In genomic region chr2:122302574-122303241, GRCm38 (mm10) we compare ENCODE assay signal across 8 mouse cellular contexts. TPM values are rescaled to one million over a fixed set of nuclear protein-coding genes. Genes with fewer than 3 reads are reported as not detected.
A peak's percentile ranks its signal among the peaks of the same experiment; 100 is the strongest.
DNase-seq lines count a peak whose midpoint lies in the region; ATAC-seq lines count a peak whose summit lies in the region.

No protein-coding gene starts in this region.

- peak; percentile 49 for DNase-seq in gastrocnemius, adult 18-20 months (ENCODE audit: low spot score)
- DNase-seq in gastrocnemius, postnatal 25 days = no peak
- peak; percentile 54 to 71 for DNase-seq in cerebellum, postnatal 4 days (ENCODE audit: low spot score in 2 of 2)
- peak; percentile 52 to 55 for DNase-seq in heart, postnatal 36 days
- peak; percentile 16 to 61 for DNase-seq in layer of hippocampus, adult 18-20 months (ENCODE audit: low spot score in 2 of 2)
- DNase-seq in right cerebral cortex, postnatal 4 days = peak; percentile 75

- ATAC-seq in activated CD4-positive, CD25-positive, alpha-beta regulatory T cell, adult 4 months = peak; percentile 70
- ATAC-seq in megakaryocyte, adult 5-6 weeks (ENCODE audit: poor library complexity, severe bottlenecking) = peak; percentile 73

- intact Hi-C loops in heart, postnatal 36 days (cut with DNase I) = loop anchor here (2.0 to 5.0 kb wide), 3 partner anchors 60 to 230 kb away; no protein-coding TSS in a partner anchor

RNA-seq across cellular contexts. Expression of gene Duoxa2, which starts 4.0 kb away (rescaled TPM):
- not detected for total RNA-seq in gastrocnemius, adult 18-20 months (2021)
- total RNA-seq in gastrocnemius, postnatal 25 days (2021) = not detected
- not detected for polyA plus RNA-seq in activated CD4-positive, CD25-positive, alpha-beta regulatory T cell, adult 4 months (2017; shearing (Covaris generic))
- total RNA-seq in heart, postnatal 36 days (2021) = not detected
- not detected for total RNA-seq in layer of hippocampus, adult 18-20 months (2021)
- total RNA-seq in megakaryocyte, adult 5-6 weeks (2015) = not detected in 2 replicates
- not detected in 2 replicates for total RNA-seq in megakaryocyte, adult 5-6 weeks (2017)

RNA-seq across cellular contexts. Expression of gene Duox2, which starts 4.5 kb away (rescaled TPM):
- under 1 TPM; 0.07 to 0.09 TPM for total RNA-seq in gastrocnemius, adult 18-20 months (2021)
- total RNA-seq in gastrocnemius, postnatal 25 days (2021) = under 1 TPM; 0.08 to 0.16 TPM
- polyA plus RNA-seq in activated CD4-positive, CD25-positive, alpha-beta regulatory T cell, adult 4 months (2017; shearing (Covaris generic)) = not detected
- under 1 TPM; 0.35 to 0.47 TPM for total RNA-seq in heart, postnatal 36 days (2021)
- total RNA-seq in layer of hippocampus, adult 18-20 months (2021) = under 1 TPM in 1 of 2 experiments, not detected in 1; 0.07 TPM
- total RNA-seq in megakaryocyte, adult 5-6 weeks (2015) = not detected in 2 replicates
- not detected in 2 replicates for total RNA-seq in megakaryocyte, adult 5-6 weeks (2017)

RNA-seq across cellular contexts. Expression of gene Duoxa1, which starts 10.8 kb away (rescaled TPM):
- 1 to 10 TPM in 1 of 2 experiments, under 1 TPM in 1; 0.25 to 1.2 TPM for total RNA-seq in gastrocnemius, adult 18-20 months (2021)
- total RNA-seq in gastrocnemius, postnatal 25 days (2021) = 1 to 10 TPM in 1 of 2 experiments, under 1 TPM in 1; 0.95 to 1.1 TPM
- polyA plus RNA-seq in activated CD4-positive, CD25-positive, alpha-beta regulatory T cell, adult 4 months (2017; shearing (Covaris generic)) = under 1 TPM in 1 of 2 experiments, not detected in 1; 0.25 TPM
- total RNA-seq in heart, postnatal 36 days (2021) = under 1 TPM in 1 of 2 experiments, not detected in 1; 0.39 TPM
- total RNA-seq in layer of hippocampus, adult 18-20 months (2021) = under 1 TPM in 1 of 2 experiments, not detected in 1; 0.33 TPM
- total RNA-seq in megakaryocyte, adult 5-6 weeks (2015) = not detected in 2 replicates
- total RNA-seq in megakaryocyte, adult 5-6 weeks (2017) = not detected in 2 replicates

RNA-seq across cellular contexts. Expression of gene Duox1, which starts 12.8 kb away (rescaled TPM):
- under 1 TPM; 0.50 to 0.83 TPM for total RNA-seq in gastrocnemius, adult 18-20 months (2021)
- total RNA-seq in gastrocnemius, postnatal 25 days (2021) = under 1 TPM; 0.46 to 0.72 TPM
- not detected for polyA plus RNA-seq in activated CD4-positive, CD25-positive, alpha-beta regulatory T cell, adult 4 months (2017; shearing (Covaris generic))
- total RNA-seq in heart, postnatal 36 days (2021) = under 1 TPM; 0.17 to 0.27 TPM
- total RNA-seq in layer of hippocampus, adult 18-20 months (2021) = not detected
- total RNA-seq in megakaryocyte, adult 5-6 weeks (2015) = not detected in 2 replicates
- not detected in 2 replicates for total RNA-seq in megakaryocyte, adult 5-6 weeks (2017)
